Mouse (Mus musculus): ENCODE measurements around the gene Jade2. TPM values are rescaled to one million over a fixed set of nuclear protein-coding genes. Genes with fewer than 3 reads are reported as not detected.

The Jade2 gene
- 0.35 and 0.39 TPM in 2 replicates for polyA plus RNA-seq (2016; fragmentation: Nextera tagmentation; extraction: Ambion mirVana)

- H3K36me3 ChIP-seq: no peaks in the 10 kb centered on the region
- H3K27me3 ChIP-seq (ENCODE audit: insufficient read depth, poor library complexity, severe bottlenecking): peaks cover 51% of the 10 kb centered on the region
- H3K27ac ChIP-seq: peak within 1 kb of the TSS; percentile 80
- no peaks in the 10 kb centered on the region for H3K9me3 ChIP-seq
- H3K4me1 ChIP-seq (replicated peaks): peaks cover 57% of the 10 kb centered on the region
- DNase-seq (ENCODE audit: low spot score): peak; percentile 58
- H3K4me3 ChIP-seq: peak within 1 kb of the TSS; percentile 76
- under 1% methylated on average over 47 of the region's 47 CpGs for WGBS
Observed at GRCm38 (mm10) chr11:51857081-51857671, at the start of gene Jade2. Gene Jade2, minus strand, starts transcription at chr11:51857653.

GRCm38 (mm10) chr11:51904224-51904623, 46.8 kb upstream of the Jade2 start:
- no peak overlapping the region for H3K4me3 ChIP-seq
- no peaks in the 10 kb centered on the region for H3K27me3 ChIP-seq (ENCODE audit: insufficient read depth, poor library complexity, severe bottlenecking)
- H3K36me3 ChIP-seq: no peaks in the 10 kb centered on the region
- DNase-seq (ENCODE audit: low spot score): no peak
- H3K27ac ChIP-seq: no peak overlapping the region
- H3K9me3 ChIP-seq: no peaks in the 10 kb centered on the region
- whole genome bisulfite sequencing: 91% methylated on average over 3 of the region's 3 CpGs
- H3K4me1 ChIP-seq (replicated peaks): no peaks in the 10 kb centered on the region

DNA sequence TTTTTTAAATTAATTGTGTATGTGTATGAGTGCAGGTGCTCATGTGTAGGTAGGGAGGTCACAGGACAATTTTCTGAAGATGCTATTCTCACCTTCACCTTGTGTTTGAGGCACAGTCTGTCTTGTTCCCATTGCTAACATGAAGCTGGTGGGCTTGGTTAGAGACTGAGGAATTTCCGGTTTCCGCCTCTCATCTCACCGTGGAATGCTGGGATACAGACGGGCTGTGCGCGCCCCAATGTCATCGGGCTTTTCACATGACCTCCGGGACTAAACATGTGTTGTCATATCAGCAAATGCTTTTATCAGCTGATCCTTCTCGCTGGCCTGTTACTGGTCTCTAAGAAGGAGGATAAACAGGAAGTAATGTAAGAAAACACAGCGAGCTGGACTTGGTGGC, 42.2 kb upstream of the Jade2 start:
- Histone ChIP-seq H3K4me3 (no peak overlapping the region), H3K4me1 (replicated peaks) (0 out of 2 replicates have a peak, but pooled peaks cover 4% of the 10 kb centered on the region), H3K27me3 (ENCODE audit: insufficient read depth, poor library complexity, severe bottlenecking) (no peaks in the 10 kb centered on the region), H3K9me3 (no peaks in the 10 kb centered on the region), H3K27ac (no peak overlapping the region), H3K36me3 (no peaks in the 10 kb centered on the region)
- no peak for DNase-seq (ENCODE audit: low spot score)
- 93% methylated on average over 10 of the region's 10 CpGs for whole genome bisulfite sequencing

DNA sequence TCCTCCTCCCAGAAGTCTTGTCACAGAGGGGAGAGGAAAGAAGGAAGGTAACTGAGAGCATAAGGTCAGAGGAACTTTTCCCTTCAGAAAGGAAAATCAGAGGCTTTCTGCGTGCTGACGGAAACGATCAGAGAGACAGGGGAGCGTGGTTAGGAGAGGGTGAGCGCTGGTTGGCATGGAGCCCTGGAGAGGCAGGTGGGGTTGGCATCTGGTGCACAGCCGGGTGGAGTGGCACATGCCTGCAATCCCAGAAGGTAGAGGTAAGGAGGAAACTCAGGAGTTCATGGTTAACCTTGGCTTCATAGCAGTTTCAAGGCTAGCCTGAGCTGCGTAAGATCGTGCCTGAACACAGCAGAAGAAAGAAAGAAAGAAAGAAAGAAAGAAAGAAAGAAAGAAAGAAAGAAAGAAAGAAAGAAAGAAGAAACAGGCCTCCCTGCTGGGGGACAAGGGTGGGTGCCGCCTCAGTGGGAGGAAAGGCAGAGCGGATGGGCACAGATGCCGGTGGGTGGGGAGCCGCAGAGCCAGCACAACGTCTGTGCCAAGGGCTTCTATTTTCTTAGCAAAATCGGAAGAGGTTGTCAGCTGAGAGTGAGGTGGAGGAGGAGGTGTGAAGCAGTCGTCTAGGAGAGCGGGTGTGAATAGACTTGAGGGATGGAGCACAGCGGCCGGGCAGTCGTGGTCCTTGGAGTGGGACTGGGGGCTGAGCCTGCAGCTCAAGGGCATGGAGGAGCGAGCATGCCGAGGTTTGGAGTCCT, 41.0 kb upstream of the Jade2 start:
- H3K27ac ChIP-seq: no peak overlapping the region
- DNase-seq (ENCODE audit: low spot score): no peak
- no peaks in the 10 kb centered on the region for H3K36me3 ChIP-seq
- 70% methylated on average over 21 of the region's 21 CpGs for WGBS
- H3K4me1 ChIP-seq (replicated peaks): 0 out of 2 replicates have a peak, but pooled peaks cover 4% of the 10 kb centered on the region
- no peaks in the 10 kb centered on the region for H3K9me3 ChIP-seq
- no peaks in the 10 kb centered on the region for H3K27me3 ChIP-seq (ENCODE audit: insufficient read depth, poor library complexity, severe bottlenecking)
- no peak overlapping the region for H3K4me3 ChIP-seq

DNA sequence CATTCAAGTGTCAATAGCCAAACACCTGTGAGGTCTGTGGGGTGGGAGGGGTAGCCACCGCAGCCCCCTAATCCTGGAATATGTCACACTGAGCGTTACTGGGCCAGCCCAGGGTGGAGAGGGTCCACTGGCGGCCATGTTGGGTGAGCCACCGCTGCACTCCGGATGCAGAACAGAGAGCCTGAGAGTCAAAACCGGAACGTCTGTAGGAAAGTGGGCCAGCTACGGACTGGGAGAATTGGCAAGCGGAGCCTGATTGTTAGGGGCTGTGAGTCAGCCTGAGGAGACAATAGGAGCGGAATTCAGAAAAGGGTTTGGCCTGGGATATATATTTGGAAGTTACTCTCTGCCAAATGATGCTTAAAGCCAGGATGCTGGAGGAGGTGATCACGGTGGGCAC, 39.9 kb upstream of the Jade2 start:
- no peaks in the 10 kb centered on the region for H3K9me3 ChIP-seq
- H3K4me1 ChIP-seq (replicated peaks): 0 out of 2 replicates have a peak, but pooled peaks cover 4% of the 10 kb centered on the region
- H3K27me3 ChIP-seq (ENCODE audit: insufficient read depth, poor library complexity, severe bottlenecking): no peaks in the 10 kb centered on the region
- H3K4me3 ChIP-seq: no peak overlapping the region
- 87% methylated on average over 11 of the region's 11 CpGs for WGBS
- no peaks in the 10 kb centered on the region for H3K36me3 ChIP-seq
- no peak for DNase-seq (ENCODE audit: low spot score)
- H3K27ac ChIP-seq: no peak overlapping the region

DNA sequence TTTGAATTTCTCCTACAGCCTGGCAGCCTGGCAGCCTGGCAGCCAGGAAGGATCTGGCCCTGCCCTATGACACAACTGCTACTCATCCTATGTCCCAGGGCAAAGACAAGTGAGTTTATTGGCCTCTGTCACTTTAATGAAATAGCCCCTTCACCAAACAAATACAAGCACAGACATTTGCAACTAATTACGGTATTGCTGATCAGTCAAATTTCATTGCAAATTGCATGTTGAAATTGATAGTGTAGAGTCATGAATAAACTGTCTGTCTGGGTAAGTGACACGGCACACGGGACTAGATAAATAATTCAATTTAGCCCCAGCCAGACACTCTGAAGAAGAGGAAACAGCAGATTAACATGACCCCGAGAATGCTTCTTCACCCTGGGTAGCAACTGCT, 38.6 kb upstream of the Jade2 start:
- no peak overlapping the region for H3K4me3 ChIP-seq
- no peaks in the 10 kb centered on the region for H3K9me3 ChIP-seq
- no peak overlapping the region for H3K27ac ChIP-seq
- WGBS: 57% methylated on average over 4 of the region's 4 CpGs
- 0 out of 2 replicates have a peak, but pooled peaks cover 4% of the 10 kb centered on the region for H3K4me1 ChIP-seq (replicated peaks)
- H3K27me3 ChIP-seq (ENCODE audit: insufficient read depth, poor library complexity, severe bottlenecking): no peaks in the 10 kb centered on the region
- no peak for DNase-seq (ENCODE audit: low spot score)
- no peaks in the 10 kb centered on the region for H3K36me3 ChIP-seq

GRCm38 (mm10) chr11:51885681-51886080, 28.2 kb upstream of the Jade2 start:
- Histone ChIP-seq H3K4me3 (no peak overlapping the region), H3K4me1 (replicated peaks) (no peaks in the 10 kb centered on the region), H3K27me3 (ENCODE audit: insufficient read depth, poor library complexity, severe bottlenecking) (no peaks in the 10 kb centered on the region), H3K27ac (no peak overlapping the region), H3K36me3 (no peaks in the 10 kb centered on the region), H3K9me3 (no peaks in the 10 kb centered on the region)
- 84% methylated on average over 6 of the region's 6 CpGs for WGBS
- no peak for DNase-seq (ENCODE audit: low spot score)

DNA sequence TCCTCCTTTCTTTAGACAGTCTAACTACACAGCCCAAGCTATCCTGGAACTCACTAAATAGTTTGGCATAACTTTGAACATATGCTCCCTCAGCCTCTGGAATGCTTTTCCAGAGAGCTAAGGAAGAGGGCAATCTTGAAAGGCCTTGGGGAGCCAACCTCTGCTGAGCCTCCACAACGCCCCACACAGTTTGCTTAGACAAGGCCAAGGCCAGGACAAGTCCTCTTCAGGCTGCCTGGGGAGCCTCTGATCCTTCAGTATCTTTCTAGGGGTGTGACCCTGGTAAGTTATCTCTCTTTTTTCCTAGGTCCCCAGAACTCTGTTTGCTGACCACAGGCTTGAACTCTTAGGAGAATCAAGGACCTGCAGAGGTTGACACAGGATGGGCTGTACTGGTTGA, 26.6 kb upstream of the Jade2 start:
- no peaks in the 10 kb centered on the region for H3K4me1 ChIP-seq (replicated peaks)
- H3K9me3 ChIP-seq: peaks cover 6% of the 10 kb centered on the region; the same call in 1 of the 2 replicates
- H3K27me3 ChIP-seq (ENCODE audit: insufficient read depth, poor library complexity, severe bottlenecking): no peaks in the 10 kb centered on the region
- H3K36me3 ChIP-seq: no peaks in the 10 kb centered on the region
- no peak for DNase-seq (ENCODE audit: low spot score)
- no peak overlapping the region for H3K27ac ChIP-seq
- WGBS: 52% methylated on average over 1 of the region's 1 CpGs
- H3K4me3 ChIP-seq: no peak overlapping the region

DNA sequence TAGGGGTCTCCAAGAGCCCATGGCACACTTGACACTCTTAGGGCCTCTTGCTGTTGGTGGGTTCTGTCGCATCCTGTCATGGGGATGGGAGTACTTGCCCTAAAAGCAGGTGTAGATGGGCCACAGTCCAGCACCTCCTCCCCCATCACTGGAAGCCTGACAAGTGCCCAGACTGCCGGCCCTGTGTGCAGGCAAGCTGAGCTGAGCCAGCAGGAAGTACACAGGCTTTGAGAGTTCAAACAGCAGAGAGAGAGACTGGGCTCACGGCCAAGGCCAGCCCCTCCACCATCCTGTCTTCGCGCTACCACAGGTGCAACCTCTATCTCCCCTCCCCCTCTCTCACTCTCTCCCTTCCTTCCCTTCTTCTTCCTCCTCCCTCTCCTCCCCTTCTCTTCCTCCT, 26.2 kb upstream of the Jade2 start:
- no peak overlapping the region for H3K27ac ChIP-seq
- no peak overlapping the region for H3K4me3 ChIP-seq
- no peaks in the 10 kb centered on the region for H3K4me1 ChIP-seq (replicated peaks)
- WGBS: 70% methylated on average over 5 of the region's 5 CpGs
- peaks cover 6% of the 10 kb centered on the region; the same call in 1 of the 2 replicates for H3K9me3 ChIP-seq
- no peak for DNase-seq (ENCODE audit: low spot score)
- no peaks in the 10 kb centered on the region for H3K36me3 ChIP-seq
- H3K27me3 ChIP-seq (ENCODE audit: insufficient read depth, poor library complexity, severe bottlenecking): no peaks in the 10 kb centered on the region

GRCm38 (mm10) chr11:51881776-51882175, 24.3 kb upstream of the Jade2 start:
- DNase-seq (ENCODE audit: low spot score): no peak
- Histone ChIP-seq H3K4me3 (no peak overlapping the region), H3K4me1 (replicated peaks) (no peaks in the 10 kb centered on the region), H3K36me3 (no peaks in the 10 kb centered on the region), H3K9me3 (peaks cover 6% of the 10 kb centered on the region; the same call in 1 of the 2 replicates), H3K27me3 (ENCODE audit: insufficient read depth, poor library complexity, severe bottlenecking) (no peaks in the 10 kb centered on the region), H3K27ac (no peak overlapping the region)
- 83% methylated on average over 7 of the region's 7 CpGs for WGBS

DNA sequence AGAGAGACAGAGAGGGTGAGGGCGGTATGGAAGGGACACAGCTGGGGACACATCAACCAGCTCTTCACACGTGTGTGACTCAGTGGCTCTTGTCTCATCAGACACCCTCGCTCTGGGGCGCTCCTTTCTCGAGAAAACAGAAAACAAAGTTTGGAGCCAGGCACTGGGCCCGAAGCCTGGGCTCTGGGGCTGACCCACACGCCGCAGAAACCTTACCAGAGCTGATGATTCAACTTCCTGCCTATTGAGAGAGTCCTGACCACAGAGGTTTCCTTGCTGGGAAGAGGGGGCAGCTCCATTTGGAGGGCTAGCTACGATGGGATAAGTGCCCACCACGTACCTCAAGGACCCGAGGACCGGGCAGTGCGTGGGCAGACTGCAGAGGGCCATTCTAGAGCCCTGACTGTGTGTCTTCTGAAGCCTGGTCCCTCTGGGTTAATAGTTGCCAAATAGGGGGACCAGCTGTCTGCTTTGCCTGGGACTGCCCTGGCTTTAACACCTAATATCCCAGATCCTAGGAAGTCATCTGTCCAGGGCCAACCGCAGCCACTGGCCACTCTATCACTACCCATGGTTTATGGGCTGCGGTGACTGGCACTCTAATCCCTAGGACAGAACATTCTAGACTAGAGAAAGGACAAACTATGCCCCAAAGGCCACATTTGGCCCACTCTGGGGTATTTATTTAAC, 23.7 kb upstream of the Jade2 start:
- Histone ChIP-seq H3K9me3 (peaks cover 6% of the 10 kb centered on the region; the same call in 1 of the 2 replicates), H3K36me3 (no peaks in the 10 kb centered on the region), H3K4me3 (no peak overlapping the region), H3K27ac (no peak overlapping the region), H3K4me1 (replicated peaks) (no peaks in the 10 kb centered on the region), H3K27me3 (ENCODE audit: insufficient read depth, poor library complexity, severe bottlenecking) (no peaks in the 10 kb centered on the region)
- 90% methylated on average over 15 of the region's 15 CpGs for WGBS
- no peak for DNase-seq (ENCODE audit: low spot score)

GRCm38 (mm10) chr11:51876943-51877344, 19.5 kb upstream of the Jade2 start:
- Histone ChIP-seq H3K4me1 (replicated peaks) (0 out of 2 replicates have a peak, but pooled peaks cover 3% of the 10 kb centered on the region), H3K9me3 (peaks cover 6% of the 10 kb centered on the region; the same call in 1 of the 2 replicates), H3K36me3 (no peaks in the 10 kb centered on the region), H3K27me3 (ENCODE audit: insufficient read depth, poor library complexity, severe bottlenecking) (no peaks in the 10 kb centered on the region), H3K4me3 (no peak overlapping the region), H3K27ac (no peak overlapping the region)
- DNase-seq (ENCODE audit: low spot score): no peak
- WGBS: 81% methylated on average over 4 of the region's 4 CpGs

GRCm38 (mm10) chr11:51875792-51876195, 18.3 kb upstream of the Jade2 start:
- Histone ChIP-seq H3K27ac (no peak overlapping the region), H3K27me3 (ENCODE audit: insufficient read depth, poor library complexity, severe bottlenecking) (no peaks in the 10 kb centered on the region), H3K4me1 (replicated peaks) (0 out of 2 replicates have a peak, but pooled peaks cover 3% of the 10 kb centered on the region), H3K9me3 (peaks cover 6% of the 10 kb centered on the region; the same call in 1 of the 2 replicates), H3K36me3 (no peaks in the 10 kb centered on the region), H3K4me3 (no peak overlapping the region)
- no peak for DNase-seq (ENCODE audit: low spot score)
- whole genome bisulfite sequencing: 28% methylated on average over 4 of the region's 4 CpGs

Measured in hindbrain, embryonic 10.5 days (tissue).